Mouse (Mus musculus): Measurements from ENCODE around the gene Inmt.

- TF ChIP-seq CTCF (IDR thresholded peaks at IDR 0.05; ENCODE audit: low read depth) (no peak), EP300 (optimal IDR thresholded peaks at IDR 0.05) (no peak)
These were observed 39.7 kb upstream of the Inmt start for GRCm38 (mm10) chr6:55214541-55214940.

Data from stomach, postnatal 0 days (tissue).